Mouse (Mus musculus) stomach, embryonic 15.5 days (tissue): ENCODE results near the gene Apbb1. TPM values are rescaled to one million over a fixed set of nuclear protein-coding genes. Genes with fewer than 3 reads are reported as not detected.

Experiments used
- ATAC-seq: fragments of 200-750 bp; cut with Nextera tagmentation; 2 replicates; pipeline ENCODE4 v1.8.0; 2017; ENCODE audit warnings: low read depth, moderate number of reproducible peaks, moderate TSS enrichment; ENCODE audit not compliant: insufficient read depth, low FRiP score
- H3K27ac ChIP-seq: fragments of 300-500 bp; sonication (generic); 2 replicates; pipeline ENCODE4 v1.5.1; 2015; ENCODE audit warnings: mild to moderate bottlenecking, inconsistent platforms
- H3K27me3 ChIP-seq: fragments of 300-500 bp; sonication (generic); replicated peaks from 2 replicates; pipeline ENCODE4 v1.6.1; 2015; ENCODE audit warnings: inconsistent platforms
- H3K36me3 ChIP-seq: fragments of 300-500 bp; sonication (generic); 2 replicates; pipeline ENCODE4 v1.6.1; 2015; ENCODE audit warnings: inconsistent platforms
- H3K4me1 ChIP-seq: fragments of 300-500 bp; sonication (generic); 2 replicates; pipeline ENCODE4 v1.6.1; 2015; ENCODE audit warnings: inconsistent platforms
- H3K4me2 ChIP-seq: fragments of 300-500 bp; sonication (generic); 2 replicates; pipeline ENCODE4 v1.6.1; 2015; ENCODE audit warnings: mild to moderate bottlenecking, inconsistent platforms
- H3K4me3 ChIP-seq: fragments of 300-500 bp; sonication (generic); replicated peaks from 2 replicates; pipeline ENCODE4 v1.5.1; 2015; ENCODE audit warnings: inconsistent platforms
- H3K9ac ChIP-seq: fragments of 300-500 bp; sonication (generic); 2 replicates; pipeline ENCODE4 v1.6.1; 2015; ENCODE audit warnings: inconsistent platforms
- H3K9me3 ChIP-seq: fragments of 300-500 bp; sonication (generic); 2 replicates; pipeline ENCODE4 v1.6.1; 2016; ENCODE audit warnings: inconsistent platforms
- WGBS: fragments of 180-500 bp; shearing (Covaris S2); methylation state at CpG from one replicate; pipeline ENCODE4 v1.1.7; 2015; 5-methylcytosine and 5-hydroxymethylcytosine counted together
- polyA plus RNA-seq: library from polyadenylated mRNA; unstranded; fragments of >200 nt; fragmentation: Nextera tagmentation; extraction: Ambion mirVana; gene quantifications from 2 replicates; pipeline ENCODE4 v1.2.1, GENCODE M21; 2015

The Apbb1 gene
- 31.3 and 36.1 TPM in 2 replicates for polyA plus RNA-seq

DNA sequence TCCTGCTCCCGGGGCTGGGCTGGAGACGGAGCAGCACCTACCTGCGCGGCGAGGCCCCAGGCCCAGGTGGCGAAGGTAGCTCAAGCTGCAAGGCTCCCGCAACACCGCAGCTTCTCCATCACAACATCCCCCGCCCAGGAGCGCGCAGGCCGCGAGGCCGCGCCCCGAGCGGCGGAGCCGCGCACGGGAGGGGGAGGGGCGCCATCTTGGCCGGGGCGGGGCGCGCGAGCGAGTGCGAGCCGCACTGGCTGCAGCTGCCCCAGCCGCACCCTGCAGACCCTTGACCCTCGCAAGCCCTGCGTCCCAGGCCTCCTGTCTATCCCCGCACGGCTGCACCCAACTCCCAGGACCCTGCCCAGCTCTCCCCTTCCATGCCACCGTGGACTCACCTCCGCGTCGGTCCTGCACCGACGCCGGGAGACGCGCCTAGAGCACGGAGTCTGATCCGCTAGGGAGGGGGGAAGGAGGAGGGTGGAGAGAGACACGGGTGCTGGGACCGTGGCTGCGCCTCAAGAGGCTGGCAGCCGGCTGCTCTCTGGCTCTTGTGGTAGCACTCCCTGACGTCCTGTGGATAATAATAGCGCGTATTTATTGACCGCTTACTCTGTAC lies at the start of gene Apbb1:
Apbb1 (minus strand) TSS at position 560 of the 610 bp plus-strand sequence.
- Histone ChIP-seq H3K4me2 (peak within 1 kb of the TSS; percentile 88), H3K9ac (peak within 1 kb of the TSS; percentile 32), H3K27me3 (no peaks in the 10 kb centered on the region), H3K36me3 (no peaks in the 10 kb centered on the region), H3K4me3 (peak within 1 kb of the TSS; percentile 70), H3K4me1 (peaks cover 7% of the 10 kb centered on the region; the same call in 1 of the 2 replicates), H3K9me3 (no peaks in the 10 kb centered on the region), H3K27ac (peak within 1 kb of the TSS; percentile 54)
- under 1% methylated on average over 52 of the region's 54 CpGs for WGBS
- peak; percentile 93 for ATAC-seq

DNA sequence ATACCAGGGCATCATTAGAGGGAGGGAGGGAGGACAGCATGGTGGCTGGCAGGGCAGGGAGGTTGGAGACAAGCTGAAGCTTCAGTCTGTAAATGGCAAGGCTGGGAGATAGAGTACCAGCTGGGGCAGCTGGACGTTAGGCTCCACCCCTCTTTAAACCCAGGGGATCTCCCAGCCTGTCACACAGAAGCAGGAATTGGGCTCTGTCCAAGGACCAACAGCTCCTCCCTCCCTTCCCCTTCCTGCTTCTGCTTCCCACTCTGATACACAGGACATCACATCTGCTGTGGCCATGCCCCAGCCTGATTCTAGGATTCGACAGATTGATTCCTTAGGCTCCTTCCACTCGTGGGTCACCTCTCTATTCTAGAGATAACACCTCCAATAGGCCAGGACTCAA lies 47.2 kb upstream of the Apbb1 start:
- Histone ChIP-seq H3K27ac (no peak overlapping the region), H3K27me3 (no peaks in the 10 kb centered on the region), H3K4me2 (no peak overlapping the region), H3K36me3 (peaks cover 12% of the 10 kb centered on the region; the same call in 1 of the 2 replicates), H3K9ac (no peak overlapping the region), H3K9me3 (no peaks in the 10 kb centered on the region), H3K4me1 (peaks cover 6% of the 10 kb centered on the region; the same call in 1 of the 2 replicates), H3K4me3 (no peak overlapping the region)
- ATAC-seq: 0 out of 2 replicates have a peak, but pooled peaks have one; percentile 12
- 10% methylated on average over 3 of the region's 3 CpGs for WGBS

DNA sequence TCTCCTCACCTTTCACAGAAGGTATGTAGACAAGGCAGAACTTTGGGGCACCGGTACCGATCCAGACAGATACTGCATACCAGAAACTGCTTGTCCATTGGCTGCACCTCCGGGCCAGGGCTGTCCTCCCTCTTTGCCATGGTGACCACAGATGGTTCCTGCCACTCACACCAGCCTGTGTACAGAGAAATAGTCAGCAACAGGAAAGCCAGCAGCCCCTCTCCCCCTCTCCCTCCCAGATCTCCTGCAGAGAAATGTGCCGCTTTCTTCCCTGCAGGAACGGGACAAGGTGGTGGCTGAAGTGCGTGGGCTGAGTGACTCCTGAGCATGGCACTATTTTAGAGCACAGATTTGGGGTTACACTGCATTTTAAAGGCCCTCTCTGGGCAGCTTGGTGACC lies 43.9 kb upstream of the Apbb1 start:
- 73% methylated on average over 6 of the region's 6 CpGs for WGBS
- no peak for ATAC-seq

DNA sequence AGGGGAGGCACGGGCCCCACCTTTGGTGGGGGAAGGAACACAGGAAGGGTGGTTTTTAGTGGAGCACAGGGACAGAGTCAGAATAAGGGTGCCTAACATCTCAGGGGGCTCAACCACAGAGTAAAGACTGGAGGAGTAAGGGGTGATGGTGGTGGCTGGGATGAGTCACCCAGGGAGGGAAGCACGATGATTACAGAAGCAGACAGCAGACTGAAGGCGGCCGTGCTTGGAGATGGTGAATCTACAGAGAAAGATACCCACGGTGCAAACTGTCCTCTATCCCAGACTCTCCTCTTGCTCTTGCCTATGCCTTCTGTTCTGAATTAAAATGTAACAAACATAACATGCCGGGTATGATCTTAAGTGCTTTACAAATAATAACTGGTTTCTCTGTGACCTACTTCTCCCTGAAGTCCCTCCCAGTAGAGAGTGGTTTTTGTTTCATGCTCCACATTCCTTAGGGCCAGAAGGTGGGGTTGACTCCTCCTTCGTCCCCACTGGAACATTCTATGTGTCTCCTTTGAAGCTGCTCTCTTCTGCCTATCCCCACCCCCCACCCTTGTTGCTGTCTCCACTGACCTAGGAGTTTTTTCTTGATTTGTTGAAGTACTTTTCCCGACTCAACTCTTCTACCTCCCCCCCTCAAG lies 40.3 kb upstream of the Apbb1 start:
- Histone ChIP-seq H3K27ac (no peak overlapping the region), H3K9me3 (no peaks in the 10 kb centered on the region), H3K27me3 (no peaks in the 10 kb centered on the region), H3K4me1 (no peaks in the 10 kb centered on the region), H3K36me3 (peaks cover 37% of the 10 kb centered on the region), H3K4me3 (no peak overlapping the region), H3K9ac (no peak overlapping the region), H3K4me2 (no peak overlapping the region)
- WGBS: 72% methylated on average over 8 of the region's 8 CpGs
- ATAC-seq: no peak

More for the DNA sequence above, 43.9 kb upstream of the Apbb1 start:
- H3K4me3 ChIP-seq: no peak overlapping the region
- no peak overlapping the region for H3K4me2 ChIP-seq
- 0 out of 2 replicates have a peak, but pooled peaks cover 6% of the 10 kb centered on the region for H3K4me1 ChIP-seq
- no peak overlapping the region for H3K27ac ChIP-seq
- H3K9me3 ChIP-seq: no peaks in the 10 kb centered on the region
- peaks cover 26% of the 10 kb centered on the region; the same call in 1 of the 2 replicates for H3K36me3 ChIP-seq
- no peak overlapping the region for H3K9ac ChIP-seq
- H3K27me3 ChIP-seq: no peaks in the 10 kb centered on the region

DNA sequence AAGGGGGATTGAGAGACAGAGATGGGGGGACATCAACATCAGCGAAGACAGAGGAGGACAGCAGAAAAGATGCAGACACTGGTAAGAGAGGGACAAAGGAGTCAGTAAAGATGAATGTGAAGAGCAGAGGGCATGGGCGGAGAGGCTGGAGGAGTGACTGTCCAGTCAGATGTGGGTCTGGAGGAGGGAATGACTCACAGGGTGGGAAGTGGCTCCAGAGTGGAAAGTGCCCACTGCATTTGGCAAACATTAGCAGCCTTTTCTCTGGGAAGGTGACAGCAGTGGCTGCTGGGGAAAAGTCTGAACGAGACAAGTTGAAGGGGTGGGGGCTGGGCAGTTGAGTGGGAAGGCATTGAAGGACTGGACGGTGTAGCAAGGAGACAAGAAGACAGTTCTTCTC lies 39.6 kb upstream of the Apbb1 start:
- no peak overlapping the region for H3K4me3 ChIP-seq
- H3K4me1 ChIP-seq: no peaks in the 10 kb centered on the region
- H3K27me3 ChIP-seq: no peaks in the 10 kb centered on the region
- WGBS: 69% methylated on average over 4 of the region's 4 CpGs
- H3K27ac ChIP-seq: no peak overlapping the region
- peaks cover 37% of the 10 kb centered on the region for H3K36me3 ChIP-seq
- no peaks in the 10 kb centered on the region for H3K9me3 ChIP-seq
- H3K9ac ChIP-seq: no peak overlapping the region
- no peak for ATAC-seq
- no peak overlapping the region for H3K4me2 ChIP-seq

DNA sequence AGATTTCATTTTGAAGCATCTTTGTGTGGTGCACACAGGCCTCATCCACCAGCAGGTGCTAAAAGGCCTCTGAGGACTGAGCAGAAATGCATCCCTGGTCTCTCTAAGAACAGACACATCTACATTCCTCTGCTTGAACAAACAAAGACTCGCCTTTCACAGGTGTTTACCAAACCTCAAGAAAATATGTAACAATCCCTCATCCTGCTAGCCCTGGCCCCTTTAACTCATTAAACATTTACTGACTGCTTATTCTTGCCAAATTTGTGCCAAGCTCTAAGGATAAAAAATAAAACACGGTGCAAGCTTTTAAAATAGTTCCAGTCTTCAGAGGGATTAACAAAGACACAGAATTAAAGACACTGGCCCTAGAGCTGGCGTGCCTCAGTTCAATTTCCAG lies 38.2 kb upstream of the Apbb1 start:
- H3K36me3 ChIP-seq: peaks cover 32% of the 10 kb centered on the region
- no peak for ATAC-seq

DNA sequence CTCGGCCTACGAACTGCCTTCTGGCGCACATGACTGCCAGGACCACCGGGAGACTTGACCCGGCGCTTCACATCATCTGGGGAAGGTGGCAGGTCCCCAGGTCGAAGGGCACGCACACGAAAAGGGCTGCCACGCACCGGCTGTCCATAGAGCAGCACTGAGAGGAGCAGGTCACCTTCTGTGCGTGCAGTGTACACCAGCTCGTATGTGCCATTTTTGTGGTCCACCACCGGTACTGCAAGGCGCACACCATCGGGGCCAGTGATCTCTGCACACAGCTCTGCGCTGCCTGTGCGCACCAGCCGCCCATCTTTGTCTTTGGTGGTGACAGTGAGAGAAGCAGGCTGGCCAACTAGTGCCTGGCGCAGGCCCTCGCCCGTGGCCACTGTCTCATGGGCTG lies 36.4 kb upstream of the Apbb1 start:
- Histone ChIP-seq H3K27ac (no peak overlapping the region), H3K36me3 (peaks cover 26% of the 10 kb centered on the region), H3K4me2 (no peak overlapping the region), H3K4me3 (no peak overlapping the region), H3K4me1 (no peaks in the 10 kb centered on the region), H3K9ac (no peak overlapping the region), H3K9me3 (no peaks in the 10 kb centered on the region), H3K27me3 (no peaks in the 10 kb centered on the region)
- 93% methylated on average over 22 of the region's 22 CpGs for WGBS
- no peak for ATAC-seq

More for the DNA sequence above, 38.2 kb upstream of the Apbb1 start:
- Histone ChIP-seq H3K27me3 (no peaks in the 10 kb centered on the region), H3K4me3 (no peak overlapping the region), H3K27ac (no peak overlapping the region), H3K4me2 (no peak overlapping the region), H3K9ac (no peak overlapping the region), H3K9me3 (no peaks in the 10 kb centered on the region), H3K4me1 (no peaks in the 10 kb centered on the region)
- WGBS: 46% methylated on average over 3 of the region's 3 CpGs

DNA sequence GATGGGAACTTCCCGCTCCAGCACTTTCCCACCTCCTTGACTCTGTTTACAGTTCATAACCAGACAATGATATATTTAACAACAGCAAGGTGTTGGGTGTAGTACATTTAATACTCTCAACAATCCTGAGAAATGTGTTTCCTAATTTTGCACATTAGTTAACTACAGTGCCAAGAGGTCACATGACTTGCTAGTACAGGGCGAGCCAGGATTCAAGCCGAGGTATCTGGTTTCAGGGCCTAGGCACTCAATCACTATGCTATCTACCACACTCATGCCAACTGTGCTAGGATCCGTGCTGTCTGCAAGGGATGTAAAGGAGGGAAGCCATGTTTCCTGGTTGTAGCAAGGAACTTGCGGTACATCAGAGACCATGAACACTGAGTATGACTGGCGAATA lies 35.1 kb upstream of the Apbb1 start:
- peaks cover 21% of the 10 kb centered on the region for H3K36me3 ChIP-seq
- ATAC-seq: no peak

DNA sequence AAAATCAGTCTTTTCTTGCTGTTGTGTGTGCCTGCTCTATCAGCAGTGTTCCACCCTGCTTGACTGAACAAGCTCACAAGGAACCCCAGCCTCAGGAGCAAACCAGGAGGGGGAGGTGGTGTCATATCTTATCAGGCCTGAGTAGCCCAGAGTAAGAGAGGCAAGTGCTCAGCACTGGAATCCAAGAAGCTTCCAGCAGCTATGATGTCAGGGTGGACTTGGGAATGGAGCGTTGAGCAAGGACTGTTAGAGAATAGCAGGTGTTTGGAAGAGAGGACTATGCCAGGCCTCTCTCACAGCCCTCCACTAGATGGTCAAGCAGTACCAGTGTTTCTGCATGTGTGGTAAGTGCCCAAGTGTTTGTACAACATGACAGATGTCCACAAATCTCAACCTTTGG lies 34.3 kb upstream of the Apbb1 start:
- Histone ChIP-seq H3K27ac (no peak overlapping the region), H3K9me3 (no peaks in the 10 kb centered on the region), H3K4me2 (no peak overlapping the region), H3K36me3 (peaks cover 23% of the 10 kb centered on the region), H3K4me1 (no peaks in the 10 kb centered on the region), H3K27me3 (no peaks in the 10 kb centered on the region), H3K9ac (no peak overlapping the region), H3K4me3 (no peak overlapping the region)
- 80% methylated on average over 1 of the region's 1 CpGs for WGBS
- no peak; the same call in 1 of the 2 replicates for ATAC-seq

More for the DNA sequence above, 35.1 kb upstream of the Apbb1 start:
- H3K4me2 ChIP-seq: no peak overlapping the region
- H3K9me3 ChIP-seq: no peaks in the 10 kb centered on the region
- H3K4me3 ChIP-seq: no peak overlapping the region
- H3K9ac ChIP-seq: no peak overlapping the region
- H3K27ac ChIP-seq: no peak overlapping the region
- 68% methylated on average over 6 of the region's 6 CpGs for WGBS
- H3K27me3 ChIP-seq: no peaks in the 10 kb centered on the region
- H3K4me1 ChIP-seq: no peaks in the 10 kb centered on the region

DNA sequence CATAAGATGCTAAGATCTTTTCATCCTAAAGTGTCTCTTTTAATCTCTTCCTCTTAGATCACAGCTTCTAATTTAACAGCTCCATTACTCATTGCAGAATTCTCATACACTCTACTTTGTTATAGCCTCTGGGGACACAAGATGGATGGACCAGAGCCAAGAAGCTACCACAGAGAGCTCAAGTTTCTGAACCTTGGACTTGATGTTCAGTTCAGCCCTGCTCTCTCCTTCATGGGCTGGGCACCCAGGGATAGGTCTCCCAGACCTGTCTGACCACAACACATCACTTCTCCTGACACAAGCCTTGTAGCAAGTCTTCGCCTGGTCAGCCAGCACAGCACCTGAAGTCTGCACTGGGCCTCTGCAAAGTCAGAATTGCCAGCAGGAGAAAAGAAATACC lies 32.9 kb upstream of the Apbb1 start:
- Histone ChIP-seq H3K4me2 (no peak overlapping the region), H3K27me3 (no peaks in the 10 kb centered on the region), H3K4me1 (no peaks in the 10 kb centered on the region), H3K27ac (no peak overlapping the region), H3K9me3 (no peaks in the 10 kb centered on the region), H3K36me3 (peaks cover 19% of the 10 kb centered on the region), H3K9ac (no peak overlapping the region), H3K4me3 (no peak overlapping the region)
- no peak for ATAC-seq
- WGBS: 75% methylated on average over 1 of the region's 1 CpGs

DNA sequence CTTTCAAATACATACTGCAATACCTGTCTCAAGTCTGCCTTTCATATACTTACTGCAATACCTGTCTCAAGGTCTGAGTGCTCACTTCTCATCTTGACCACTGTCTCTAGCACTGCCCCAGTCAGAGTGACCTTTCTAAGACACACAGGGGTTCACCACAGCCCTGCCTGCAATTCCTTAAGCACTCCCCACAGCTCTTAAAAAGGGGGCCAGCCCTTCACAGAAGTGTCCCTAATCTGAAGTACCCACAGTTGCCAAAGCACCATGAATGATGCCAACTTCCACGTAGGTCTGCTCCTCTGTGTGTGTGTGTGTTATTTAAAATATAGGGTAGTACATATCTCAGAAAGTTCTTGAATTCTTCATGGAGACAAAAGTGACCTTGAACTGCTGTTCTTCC lies 30.3 kb upstream of the Apbb1 start:
- Histone ChIP-seq H3K27me3 (no peaks in the 10 kb centered on the region), H3K27ac (no peak overlapping the region), H3K9me3 (no peaks in the 10 kb centered on the region), H3K36me3 (peaks cover 11% of the 10 kb centered on the region), H3K4me1 (no peaks in the 10 kb centered on the region), H3K9ac (no peak overlapping the region), H3K4me2 (no peak overlapping the region), H3K4me3 (no peak overlapping the region)
- no peak for ATAC-seq
- 88% methylated on average over 1 of the region's 1 CpGs for WGBS

DNA sequence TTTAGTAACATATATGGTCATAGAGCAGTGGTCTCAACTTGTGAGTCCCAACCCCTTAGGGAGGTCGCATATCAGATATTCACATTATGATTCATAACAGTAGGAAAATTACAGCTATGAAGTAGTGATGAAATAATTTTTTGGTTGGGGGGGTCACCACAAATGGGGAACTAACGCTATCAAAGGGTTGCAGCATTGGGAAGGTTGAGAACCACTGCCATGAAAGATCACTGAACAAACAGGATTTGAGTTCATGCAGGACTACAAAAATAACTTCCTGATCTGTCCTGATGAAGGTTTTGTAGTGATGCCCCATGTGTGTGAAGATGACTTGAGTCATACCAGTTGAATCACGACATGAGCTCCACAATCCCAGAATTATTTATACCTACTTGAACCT lies 27.0 kb upstream of the Apbb1 start:
- H3K36me3 ChIP-seq: peaks cover 11% of the 10 kb centered on the region; the same call in 1 of the 2 replicates
- no peaks in the 10 kb centered on the region for H3K4me1 ChIP-seq
- 81% methylated on average over 3 of the region's 3 CpGs for WGBS
- H3K27ac ChIP-seq: no peak overlapping the region
- no peaks in the 10 kb centered on the region for H3K9me3 ChIP-seq
- H3K4me2 ChIP-seq: no peak overlapping the region
- no peak for ATAC-seq
- no peak overlapping the region for H3K9ac ChIP-seq
- H3K27me3 ChIP-seq: no peaks in the 10 kb centered on the region
- H3K4me3 ChIP-seq: no peak overlapping the region
